Mouse (Mus musculus): ENCODE measurements around the gene Anks1b.

GRCm38 (mm10) chr10:90970560-90970959 is 1097.3 kb downstream of the Anks1b start:
- TF ChIP-seq GATA1 (IDR thresholded peaks at IDR 0.05; ENCODE audit: low read depth, low read length) (no peak), CTCF (IDR thresholded peaks at IDR 0.05 in 2 of 3, conservative IDR thresholded peaks at IDR 0.05 in 1 of 3; ENCODE audit: control insufficient read depth in 1 of 3, insufficient read depth in 1 of 3, low read depth in 2 of 3, low read length in 3 of 3, poor library complexity in 1 of 3, severe bottlenecking in 1 of 3) (no peak), MAX (IDR thresholded peaks at IDR 0.05; ENCODE audit: low read length) (no peak), MYC (IDR thresholded peaks at IDR 0.05; ENCODE audit: low read depth, low read length) (no peak), POLR2A (IDR thresholded peaks at IDR 0.05; ENCODE audit: control insufficient read depth in 1 of 2, insufficient read depth in 1 of 2, low read depth in 1 of 2, low read length in 2 of 2, poor library complexity in 1 of 2) (no peak), EP300 (IDR thresholded peaks at IDR 0.05; ENCODE audit: low read depth in 1 of 2, low read length in 2 of 2) (no peak), ELF1 (IDR thresholded peaks at IDR 0.05; ENCODE audit: low read depth, low read length) (no peak), POLR2AphosphoS2 (IDR thresholded peaks at IDR 0.05; ENCODE audit: low read length) (no peak), E2F4 (IDR thresholded peaks at IDR 0.05; ENCODE audit: borderline replicate concordance, low read depth, low read length) (no peak), ZC3H11A (IDR thresholded peaks at IDR 0.05; ENCODE audit: low read depth, low read length) (no peak), RAD21 (IDR thresholded peaks at IDR 0.05; ENCODE audit: low read depth, low read length) (no peak), GABPA (IDR thresholded peaks at IDR 0.05; ENCODE audit: low read depth, low read length) (no peak)
